Mouse (Mus musculus): ENCODE data around the gene Postn. TPM values are rescaled to one million over a fixed set of nuclear protein-coding genes. Genes with fewer than 3 reads are reported as not detected.
A peak's percentile ranks its signal among the peaks of the same experiment; 100 is the strongest.

Postn gene
- polyA plus RNA-seq, 1 experiment from 2014 or later = 870 TPM

GRCm38 (mm10) chr3:54421666-54422065, 60.8 kb downstream of the Postn start:
- H3K36me3 ChIP-seq (ENCODE audit: control insufficient read depth, insufficient read depth, low read length) = no peaks in the 10 kb centered on the region
- H3K9ac ChIP-seq (ENCODE audit: low read depth, low read length) = no peak overlapping the region
- no peak overlapping the region for H3K4me3 ChIP-seq (ENCODE audit: low read depth, low read length)
- WGBS = 93% methylated on average over 2 of the region's 2 CpGs
- ATAC-seq (ENCODE audit: low read depth) (no peak), DNase-seq (ENCODE audit: low spot score) (no peak)
- H3K27ac ChIP-seq (replicated peaks; ENCODE audit: low read depth, low read length) = no peak overlapping the region
- H3K4me1 ChIP-seq (ENCODE audit: control insufficient read depth, insufficient read depth, low read length) = peaks cover 19% of the 10 kb centered on the region
- no peaks in the 10 kb centered on the region for H3K27me3 ChIP-seq (replicated peaks; ENCODE audit: control insufficient read depth, insufficient read depth, low read length)
- H3K4me2 ChIP-seq (ENCODE audit: low read depth, low read length) = no peak overlapping the region
- 0 out of 2 replicates have a peak, but pooled peaks cover 3% of the 10 kb centered on the region for H3K9me3 ChIP-seq (ENCODE audit: control insufficient read depth, low read length)

DNA sequence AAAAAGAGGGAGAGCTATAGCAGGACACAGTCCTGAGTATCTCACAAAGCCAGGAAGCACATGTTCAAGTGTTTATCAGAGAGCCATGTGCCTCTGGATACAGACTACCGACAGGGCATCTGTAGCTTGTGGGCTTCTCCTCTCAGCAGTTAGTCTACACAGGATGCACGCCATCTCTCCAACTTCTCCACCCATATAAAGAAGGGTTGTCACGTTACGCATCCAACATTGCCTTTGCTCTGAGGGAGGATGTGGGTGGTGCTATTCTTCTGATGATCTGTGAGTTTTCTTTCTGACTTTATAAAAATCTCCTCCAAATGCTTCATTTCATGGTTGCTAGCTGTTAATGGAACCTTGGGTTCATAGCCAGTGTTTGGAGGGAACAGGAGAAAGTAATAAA, 63.2 kb downstream of the Postn start:
- Histone ChIP-seq H3K4me1 (ENCODE audit: control insufficient read depth, insufficient read depth, low read length) (peaks cover 12% of the 10 kb centered on the region), H3K36me3 (ENCODE audit: control insufficient read depth, insufficient read depth, low read length) (no peaks in the 10 kb centered on the region), H3K4me2 (ENCODE audit: low read depth, low read length) (no peak overlapping the region), H3K9ac (ENCODE audit: low read depth, low read length) (no peak overlapping the region), H3K9me3 (ENCODE audit: control insufficient read depth, low read length) (0 out of 2 replicates have a peak, but pooled peaks cover 3% of the 10 kb centered on the region), H3K27ac (replicated peaks; ENCODE audit: low read depth, low read length) (no peak overlapping the region), H3K4me3 (ENCODE audit: low read depth, low read length) (no peak overlapping the region), H3K27me3 (replicated peaks; ENCODE audit: control insufficient read depth, insufficient read depth, low read length) (no peaks in the 10 kb centered on the region)
- ATAC-seq (ENCODE audit: low read depth) (no peak), DNase-seq (ENCODE audit: low spot score) (no peak)
- 73% methylated on average over 4 of the region's 4 CpGs for WGBS

GRCm38 (mm10) chr3:54431663-54432062, 70.8 kb downstream of the Postn start:
- H3K27me3 ChIP-seq (replicated peaks; ENCODE audit: control insufficient read depth, insufficient read depth, low read length) = no peaks in the 10 kb centered on the region
- no peak overlapping the region for H3K4me2 ChIP-seq (ENCODE audit: low read depth, low read length)
- no peak overlapping the region for H3K4me3 ChIP-seq (ENCODE audit: low read depth, low read length)
- H3K27ac ChIP-seq (replicated peaks; ENCODE audit: low read depth, low read length) = no peak overlapping the region
- WGBS = 78% methylated on average over 4 of the region's 4 CpGs
- H3K36me3 ChIP-seq (ENCODE audit: control insufficient read depth, insufficient read depth, low read length) = no peaks in the 10 kb centered on the region
- DNase-seq (ENCODE audit: low spot score) (peak; percentile 26), ATAC-seq (ENCODE audit: low read depth) (no peak)
- H3K4me1 ChIP-seq (ENCODE audit: control insufficient read depth, insufficient read depth, low read length) = peaks cover 3% of the 10 kb centered on the region; the same call in 1 of the 2 replicates
- H3K9me3 ChIP-seq (ENCODE audit: control insufficient read depth, low read length) = no peaks in the 10 kb centered on the region
- H3K9ac ChIP-seq (ENCODE audit: low read depth, low read length) = no peak overlapping the region

DNA sequence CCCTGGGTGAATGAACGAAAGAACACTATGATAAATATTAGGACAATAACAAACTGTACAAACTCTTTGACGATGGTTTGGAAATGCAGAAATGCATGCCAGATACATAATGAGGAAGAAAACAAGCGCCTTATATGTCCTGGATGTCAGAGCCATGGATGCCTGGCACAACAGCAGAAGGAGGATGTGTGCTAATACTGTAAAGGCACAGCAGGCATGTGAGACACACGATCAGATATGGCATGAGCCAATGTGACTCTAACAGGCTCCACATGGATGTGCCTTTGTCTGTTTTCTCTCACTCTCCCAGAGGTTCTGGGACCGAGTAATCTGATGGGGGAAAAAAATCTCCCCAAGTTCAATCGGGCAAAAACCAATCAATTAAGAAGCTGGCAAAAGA, 71.3 kb downstream of the Postn start:
- Histone ChIP-seq H3K9me3 (ENCODE audit: control insufficient read depth, low read length) (no peaks in the 10 kb centered on the region), H3K4me1 (ENCODE audit: control insufficient read depth, insufficient read depth, low read length) (peaks cover 3% of the 10 kb centered on the region; the same call in 1 of the 2 replicates), H3K27ac (replicated peaks; ENCODE audit: low read depth, low read length) (0 out of 2 replicates have a peak overlapping the region, but pooled peaks have one; percentile 17), H3K4me3 (ENCODE audit: low read depth, low read length) (no peak overlapping the region), H3K36me3 (ENCODE audit: control insufficient read depth, insufficient read depth, low read length) (no peaks in the 10 kb centered on the region), H3K27me3 (replicated peaks; ENCODE audit: control insufficient read depth, insufficient read depth, low read length) (no peaks in the 10 kb centered on the region), H3K4me2 (ENCODE audit: low read depth, low read length) (no peak overlapping the region), H3K9ac (ENCODE audit: low read depth, low read length) (no peak overlapping the region)
- ATAC-seq (ENCODE audit: low read depth) (0 out of 2 replicates have a peak, but pooled peaks have one; percentile 33), DNase-seq (ENCODE audit: low spot score) (peak; percentile 26)
- 48% methylated on average over 6 of the region's 6 CpGs for WGBS

GRCm38 (mm10) chr3:54432605-54433004, 71.7 kb downstream of the Postn start:
- Histone ChIP-seq H3K36me3 (ENCODE audit: control insufficient read depth, insufficient read depth, low read length) (no peaks in the 10 kb centered on the region), H3K4me2 (ENCODE audit: low read depth, low read length) (no peak overlapping the region), H3K4me3 (ENCODE audit: low read depth, low read length) (no peak overlapping the region), H3K27me3 (replicated peaks; ENCODE audit: control insufficient read depth, insufficient read depth, low read length) (no peaks in the 10 kb centered on the region), H3K4me1 (ENCODE audit: control insufficient read depth, insufficient read depth, low read length) (peaks cover 3% of the 10 kb centered on the region; the same call in 1 of the 2 replicates), H3K9ac (ENCODE audit: low read depth, low read length) (no peak overlapping the region), H3K9me3 (ENCODE audit: control insufficient read depth, low read length) (no peaks in the 10 kb centered on the region), H3K27ac (replicated peaks; ENCODE audit: low read depth, low read length) (peak overlapping the region; percentile 25; the same call in 1 of the 2 replicates)
- ATAC-seq (ENCODE audit: low read depth) = no peak
- peak; percentile 65 for DNase-seq (ENCODE audit: low spot score)
- 37% methylated on average over 4 of the region's 4 CpGs for WGBS

DNA sequence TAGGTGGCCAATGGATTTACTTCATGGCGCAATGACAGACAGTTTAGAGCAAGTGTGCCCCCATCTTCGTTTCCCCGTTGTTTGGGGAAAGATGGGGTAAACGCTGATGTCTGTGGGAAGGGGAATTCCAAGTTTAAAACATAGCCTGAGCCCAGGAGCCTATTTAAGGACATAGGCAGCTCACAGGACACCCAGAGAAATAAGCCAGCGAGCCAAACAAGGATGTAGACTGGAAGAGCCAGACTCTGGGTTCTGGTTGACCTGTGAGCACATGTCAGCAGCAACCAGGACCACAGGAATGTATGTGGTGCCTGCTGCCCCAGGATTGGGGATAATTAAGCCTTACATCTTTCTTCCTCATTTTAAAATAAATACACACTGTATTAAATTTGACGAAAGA, 73.7 kb downstream of the Postn start:
- WGBS = 77% methylated on average over 6 of the region's 6 CpGs
- no peak overlapping the region for H3K4me2 ChIP-seq (ENCODE audit: low read depth, low read length)
- no peak overlapping the region for H3K9ac ChIP-seq (ENCODE audit: low read depth, low read length)
- H3K27ac ChIP-seq (replicated peaks; ENCODE audit: low read depth, low read length) = no peak overlapping the region
- H3K36me3 ChIP-seq (ENCODE audit: control insufficient read depth, insufficient read depth, low read length) = no peaks in the 10 kb centered on the region
- H3K4me3 ChIP-seq (ENCODE audit: low read depth, low read length) = no peak overlapping the region
- no peaks in the 10 kb centered on the region for H3K27me3 ChIP-seq (replicated peaks; ENCODE audit: control insufficient read depth, insufficient read depth, low read length)
- H3K4me1 ChIP-seq (ENCODE audit: control insufficient read depth, insufficient read depth, low read length) = peaks cover 3% of the 10 kb centered on the region; the same call in 1 of the 2 replicates
- no peaks in the 10 kb centered on the region for H3K9me3 ChIP-seq (ENCODE audit: control insufficient read depth, low read length)
- DNase-seq (ENCODE audit: low spot score) (peak; percentile 32), ATAC-seq (ENCODE audit: low read depth) (no peak)

DNA sequence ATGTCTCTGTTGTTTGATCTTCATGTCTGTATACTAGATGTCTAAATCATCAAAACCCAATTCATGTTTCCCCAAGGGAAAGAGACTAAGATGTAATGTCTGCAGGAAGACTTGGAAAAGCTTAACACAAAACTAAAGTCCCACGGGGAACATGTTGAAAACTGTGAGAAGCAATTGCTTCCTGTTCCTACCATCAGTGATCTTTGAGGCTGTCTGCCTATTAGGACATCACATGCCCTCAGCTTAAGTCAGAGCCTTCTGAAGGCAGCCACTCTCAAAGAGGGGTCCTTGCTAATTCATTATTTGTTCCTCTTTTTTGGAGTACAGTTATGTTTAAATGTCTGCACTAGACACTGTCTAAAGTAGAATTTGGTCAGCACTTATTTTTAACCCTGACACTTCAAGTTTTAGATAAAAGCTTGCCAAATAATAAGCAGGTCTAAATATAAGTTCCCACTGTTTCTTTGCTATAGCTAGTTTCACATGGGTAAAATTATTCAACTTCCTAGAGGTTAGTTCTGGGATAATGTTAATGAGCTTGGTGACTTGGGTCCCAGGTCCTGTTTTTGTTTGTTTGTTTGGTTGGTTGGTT, 75.6 kb downstream of the Postn start:
- Histone ChIP-seq H3K4me1 (ENCODE audit: control insufficient read depth, insufficient read depth, low read length) (peaks cover 3% of the 10 kb centered on the region; the same call in 1 of the 2 replicates), H3K27me3 (replicated peaks; ENCODE audit: control insufficient read depth, insufficient read depth, low read length) (no peaks in the 10 kb centered on the region), H3K36me3 (ENCODE audit: control insufficient read depth, insufficient read depth, low read length) (no peaks in the 10 kb centered on the region), H3K9ac (ENCODE audit: low read depth, low read length) (no peak overlapping the region), H3K27ac (replicated peaks; ENCODE audit: low read depth, low read length) (no peak overlapping the region), H3K4me3 (ENCODE audit: low read depth, low read length) (no peak overlapping the region), H3K9me3 (ENCODE audit: control insufficient read depth, low read length) (no peaks in the 10 kb centered on the region), H3K4me2 (ENCODE audit: low read depth, low read length) (no peak overlapping the region)
- 43% methylated on average over 1 of the region's 1 CpGs for WGBS
- ATAC-seq (ENCODE audit: low read depth) (no peak), DNase-seq (ENCODE audit: low spot score) (peak; percentile 52)

All from embryonic facial prominence, embryonic 14.5 days (tissue).